Mouse (Mus musculus) heart, embryonic 10.5 days (tissue): Measurements from ENCODE around the gene Prom1. TPM values are rescaled to one million over a fixed set of nuclear protein-coding genes. Genes with fewer than 3 reads are reported as not detected.

Experiments used
- DNase-seq: peaks from one replicate; pipeline ENCODE4 v3.0.0-alpha.2; 2017; ENCODE audit warnings: low spot score
- H3K27ac ChIP-seq: fragments of 300-500 bp; sonication (generic); 2 replicates; pipeline ENCODE4 v1.5.1; 2016; ENCODE audit warnings: mild to moderate bottlenecking
- H3K27me3 ChIP-seq: fragments of 300-500 bp; sonication (generic); 2 replicates; pipeline ENCODE4 v1.6.1; 2016; ENCODE audit warnings: mild to moderate bottlenecking; ENCODE audit not compliant: poor library complexity, insufficient read depth, severe bottlenecking
- H3K36me3 ChIP-seq: fragments of 300-500 bp; sonication (generic); 2 replicates; pipeline ENCODE4 v1.6.1; 2016; ENCODE audit warnings: mild to moderate bottlenecking, moderate library complexity
- H3K4me1 ChIP-seq: fragments of 300-500 bp; sonication (generic); 2 replicates; pipeline ENCODE4 v1.6.1; 2016; ENCODE audit warnings: mild to moderate bottlenecking
- H3K4me3 ChIP-seq: fragments of 300-500 bp; sonication (generic); 2 replicates; pipeline ENCODE4 v1.5.1; 2016; ENCODE audit warnings: mild to moderate bottlenecking, moderate library complexity
- H3K9me3 ChIP-seq: fragments of 300-500 bp; sonication (generic); 2 replicates; pipeline ENCODE4 v1.6.1; 2016; ENCODE audit warnings: mild to moderate bottlenecking, moderate library complexity
- WGBS: fragments of 180-500 bp; shearing (Covaris S2); methylation state at CpG from one replicate; pipeline ENCODE4 v1.1.7; 2016; 5-methylcytosine and 5-hydroxymethylcytosine counted together
- polyA plus RNA-seq: library from polyadenylated mRNA; unstranded; fragments of >200 nt; fragmentation: Nextera tagmentation; extraction: Ambion mirVana; gene quantifications from 2 replicates; pipeline ENCODE4 v1.2.1, GENCODE M21; 2016

The Prom1 gene
- polyA plus RNA-seq, 1 experiment from 2014 or later: 32.5 TPM

DNA sequence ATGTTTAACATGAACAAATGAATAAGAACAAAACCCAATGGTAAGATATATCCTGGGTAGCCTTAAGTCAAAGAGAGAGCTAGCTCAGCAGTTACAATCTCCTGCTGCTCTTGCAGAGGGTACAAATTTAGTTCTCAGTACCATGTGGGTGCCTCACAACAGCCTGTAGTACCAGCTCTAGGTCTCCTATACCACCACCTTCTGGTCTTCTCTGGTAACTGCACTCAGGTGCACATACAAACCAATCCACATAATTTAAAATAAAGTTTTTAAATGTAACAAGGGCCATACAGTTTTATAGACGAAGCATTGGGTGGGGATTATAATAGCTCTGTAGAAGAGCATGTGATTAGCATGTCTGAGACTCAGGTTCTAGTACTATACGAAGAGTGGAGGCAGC, 2.3 kb upstream of the Prom1 start:
- Histone ChIP-seq H3K36me3 (no peaks in the 10 kb centered on the region), H3K4me1 (peaks cover 12% of the 10 kb centered on the region), H3K27ac (no peak overlapping the region), H3K9me3 (no peaks in the 10 kb centered on the region), H3K4me3 (no peak overlapping the region), H3K27me3 (peaks cover 15% of the 10 kb centered on the region; the same call in 1 of the 2 replicates)
- DNase-seq: no peak
- 81% methylated on average over 2 of the region's 2 CpGs for whole genome bisulfite sequencing

DNA sequence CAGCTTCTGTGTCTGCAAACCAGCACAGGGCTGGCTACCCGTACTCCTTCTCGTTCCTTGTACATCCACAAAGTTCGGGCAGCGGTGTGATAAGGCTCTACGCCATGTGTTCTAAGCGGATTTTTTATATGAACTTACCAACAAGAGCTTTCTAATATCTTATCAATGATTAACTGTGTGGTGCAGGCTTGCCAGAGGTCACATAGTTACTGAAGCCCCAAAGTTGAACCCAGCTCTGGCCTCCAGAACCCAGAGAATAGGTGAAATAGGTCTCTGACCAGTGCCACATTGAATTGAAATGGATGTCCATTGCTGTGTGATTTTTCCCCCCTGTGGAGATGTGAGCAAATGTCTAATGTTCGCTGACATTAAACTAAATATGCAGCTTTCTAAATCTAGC, 1.3 kb upstream of the Prom1 start:
- Histone ChIP-seq H3K9me3 (no peaks in the 10 kb centered on the region), H3K4me3 (no peak overlapping the region), H3K36me3 (no peaks in the 10 kb centered on the region), H3K27ac (no peak overlapping the region), H3K4me1 (peaks cover 12% of the 10 kb centered on the region), H3K27me3 (peaks cover 15% of the 10 kb centered on the region; the same call in 1 of the 2 replicates)
- no peak for DNase-seq
- 86% methylated on average over 7 of the region's 7 CpGs for WGBS

DNA sequence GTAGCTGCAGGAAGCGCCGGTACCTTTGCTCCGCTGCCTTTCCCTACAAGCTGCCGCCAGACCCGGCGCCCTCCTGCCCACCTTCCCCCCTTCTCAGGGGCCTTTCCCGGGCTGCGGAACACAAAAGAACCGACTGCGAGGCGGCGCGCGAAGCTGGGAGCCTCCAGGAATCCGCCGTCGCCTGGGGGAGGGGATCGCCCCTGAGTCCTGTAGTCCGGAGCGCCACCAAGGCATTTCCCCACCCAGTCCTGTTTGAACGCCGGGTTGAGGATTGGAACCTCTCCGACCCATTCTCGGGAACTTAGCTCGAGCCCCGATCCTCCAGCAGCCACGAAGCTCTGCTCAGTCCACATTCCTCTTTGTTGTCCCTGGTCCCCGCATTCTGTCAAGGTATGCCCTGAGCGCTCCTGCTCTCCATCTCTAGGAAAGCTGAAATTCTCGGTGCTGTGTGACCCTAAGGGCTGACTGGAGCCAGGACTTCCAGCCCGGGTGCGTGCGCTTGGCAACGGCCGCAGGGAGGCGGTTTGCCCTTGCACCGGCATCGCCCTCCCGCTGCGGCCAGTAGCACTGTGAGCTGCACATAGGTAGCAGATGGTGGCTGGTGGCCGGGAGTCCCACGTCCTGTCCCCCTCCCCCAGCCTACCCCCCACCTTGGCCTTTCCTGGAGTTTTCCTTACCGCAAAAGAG, 1.1 kb downstream of the Prom1 start:
- DNase-seq: peak; percentile 86
- H3K9me3 ChIP-seq: no peaks in the 10 kb centered on the region
- peaks cover 12% of the 10 kb centered on the region for H3K4me1 ChIP-seq
- peak overlapping the region; percentile 75 for H3K4me3 ChIP-seq
- H3K27me3 ChIP-seq: peaks cover 15% of the 10 kb centered on the region; the same call in 1 of the 2 replicates
- under 1% methylated on average over 43 of the region's 43 CpGs for WGBS
- peak overlapping the region; percentile 90 for H3K27ac ChIP-seq
- H3K36me3 ChIP-seq: no peaks in the 10 kb centered on the region

DNA sequence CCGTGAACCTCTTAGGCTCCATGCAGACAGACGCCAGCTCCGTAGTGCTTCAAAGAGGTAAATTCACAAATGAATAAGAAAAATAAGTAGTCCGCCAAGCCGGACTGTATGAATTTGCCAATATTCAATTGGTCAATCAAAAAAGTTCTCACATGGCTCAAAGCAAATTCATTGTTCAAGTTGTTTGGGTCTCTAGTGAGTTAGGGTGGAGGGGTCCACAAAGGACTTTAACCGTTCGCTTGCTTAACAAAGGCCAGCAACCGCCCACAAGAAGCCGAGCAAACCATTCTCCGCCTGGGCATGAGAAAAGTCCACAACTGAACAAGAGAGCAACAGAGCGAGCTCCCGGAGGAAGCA, 1.7 kb downstream of the Prom1 start:
- no peaks in the 10 kb centered on the region for H3K9me3 ChIP-seq
- DNase-seq: no peak
- H3K27me3 ChIP-seq: peaks cover 15% of the 10 kb centered on the region; the same call in 1 of the 2 replicates
- no peaks in the 10 kb centered on the region for H3K36me3 ChIP-seq
- H3K4me3 ChIP-seq: peak overlapping the region; percentile 75
- peaks cover 12% of the 10 kb centered on the region for H3K4me1 ChIP-seq
- H3K27ac ChIP-seq: peak overlapping the region; percentile 90
- WGBS: 8% methylated on average over 12 of the region's 12 CpGs

DNA sequence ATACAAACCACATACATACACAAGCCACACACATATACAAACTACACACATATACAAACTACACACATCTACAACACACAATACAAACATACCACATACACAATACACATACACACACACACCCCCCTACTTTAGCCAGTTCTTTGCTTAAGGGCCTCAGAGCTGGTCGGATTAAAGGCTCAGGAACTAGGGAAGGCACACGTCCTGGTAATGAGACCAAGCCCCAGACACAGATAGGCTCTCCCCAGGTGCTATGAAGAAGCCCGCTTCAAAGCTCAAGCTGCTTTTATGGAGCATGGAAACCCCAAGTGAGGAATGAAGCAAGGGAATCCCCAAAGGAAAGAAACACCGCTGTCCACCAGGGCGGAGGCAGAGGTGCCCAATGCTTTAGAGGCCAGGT, 4.8 kb downstream of the Prom1 start:
- Histone ChIP-seq H3K9me3 (no peaks in the 10 kb centered on the region), H3K27ac (no peak overlapping the region), H3K4me1 (peaks cover 12% of the 10 kb centered on the region), H3K27me3 (peaks cover 4% of the 10 kb centered on the region; the same call in 1 of the 2 replicates), H3K36me3 (peaks cover 21% of the 10 kb centered on the region), H3K4me3 (no peak overlapping the region)
- 76% methylated on average over 5 of the region's 5 CpGs for WGBS
- DNase-seq: no peak

DNA sequence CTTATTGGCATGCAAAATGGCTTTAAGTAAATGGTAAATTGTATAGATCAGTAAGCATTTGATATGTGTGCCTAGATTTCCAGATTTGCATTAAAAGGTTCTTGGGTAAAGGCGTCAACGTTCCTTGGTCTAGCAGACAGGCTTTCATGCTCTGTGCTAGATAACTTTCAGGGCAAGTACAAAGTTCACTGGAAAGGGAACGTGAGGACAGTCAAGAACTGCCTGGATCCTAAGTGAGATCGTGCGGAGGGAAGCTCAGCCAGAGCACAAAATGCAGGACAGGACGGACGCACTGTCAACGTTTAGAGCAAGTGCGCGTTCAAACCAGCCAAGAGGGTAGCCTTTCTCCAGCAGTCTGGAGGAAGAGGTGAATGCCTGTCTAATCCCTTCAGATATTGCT, 5.7 kb downstream of the Prom1 start:
- Histone ChIP-seq H3K27me3 (no peaks in the 10 kb centered on the region; the same call in 1 of the 2 replicates), H3K36me3 (peaks cover 30% of the 10 kb centered on the region), H3K9me3 (no peaks in the 10 kb centered on the region), H3K27ac (no peak overlapping the region), H3K4me1 (0 out of 2 replicates have a peak, but pooled peaks cover 4% of the 10 kb centered on the region), H3K4me3 (no peak overlapping the region)
- WGBS: 88% methylated on average over 10 of the region's 10 CpGs
- no peak for DNase-seq

DNA sequence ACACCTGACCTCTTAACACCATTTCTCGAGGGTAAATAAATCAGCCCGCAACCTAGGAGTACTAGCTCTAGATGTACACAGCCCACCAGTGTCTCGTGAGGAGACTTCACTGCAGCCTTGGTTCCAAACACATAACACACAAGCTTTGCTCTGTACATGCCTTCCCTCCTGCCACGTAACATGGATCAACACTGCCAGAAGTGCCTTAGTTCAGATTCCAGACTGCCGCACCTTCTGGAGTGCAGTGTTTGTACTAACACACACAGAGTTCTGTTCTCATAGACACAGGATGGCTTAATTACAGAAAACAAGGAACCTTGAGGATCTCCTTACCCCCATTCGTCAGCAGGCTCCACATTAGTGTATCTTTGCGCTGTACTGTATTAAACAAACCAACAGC, 6.1 kb downstream of the Prom1 start:
- H3K9me3 ChIP-seq: no peaks in the 10 kb centered on the region
- peaks cover 32% of the 10 kb centered on the region for H3K36me3 ChIP-seq
- 87% methylated on average over 7 of the region's 7 CpGs for WGBS
- H3K4me3 ChIP-seq: no peak overlapping the region
- H3K4me1 ChIP-seq: no peaks in the 10 kb centered on the region
- DNase-seq: no peak
- no peaks in the 10 kb centered on the region; the same call in 1 of the 2 replicates for H3K27me3 ChIP-seq
- no peak overlapping the region for H3K27ac ChIP-seq

DNA sequence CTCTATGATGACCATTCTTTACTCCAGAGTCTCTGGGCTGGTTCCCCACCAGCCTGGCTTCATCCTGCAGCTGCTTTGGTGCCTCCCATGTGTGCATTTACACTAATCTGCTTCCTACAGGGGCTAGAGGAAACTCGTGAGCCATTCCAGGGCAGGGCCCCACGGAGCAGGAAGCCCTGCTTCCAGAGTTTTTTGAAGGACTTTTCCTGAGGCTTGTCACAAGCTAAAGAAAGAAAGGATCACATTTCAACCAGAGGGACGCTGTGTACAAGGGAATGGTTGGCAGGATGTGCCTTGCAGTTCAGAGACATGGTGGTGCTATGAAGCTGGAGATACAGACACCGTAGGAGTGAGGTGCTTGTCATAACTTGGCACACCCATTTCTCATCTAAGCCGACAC, 14.8 kb downstream of the Prom1 start:
- H3K4me1 ChIP-seq: peaks cover 13% of the 10 kb centered on the region
- no peaks in the 10 kb centered on the region for H3K27me3 ChIP-seq
- H3K36me3 ChIP-seq: peaks cover 18% of the 10 kb centered on the region
- no peak for DNase-seq
- peak overlapping the region; percentile 54 for H3K27ac ChIP-seq
- no peaks in the 10 kb centered on the region for H3K9me3 ChIP-seq
- 28% methylated on average over 5 of the region's 5 CpGs for WGBS
- H3K4me3 ChIP-seq: no peak overlapping the region

DNA sequence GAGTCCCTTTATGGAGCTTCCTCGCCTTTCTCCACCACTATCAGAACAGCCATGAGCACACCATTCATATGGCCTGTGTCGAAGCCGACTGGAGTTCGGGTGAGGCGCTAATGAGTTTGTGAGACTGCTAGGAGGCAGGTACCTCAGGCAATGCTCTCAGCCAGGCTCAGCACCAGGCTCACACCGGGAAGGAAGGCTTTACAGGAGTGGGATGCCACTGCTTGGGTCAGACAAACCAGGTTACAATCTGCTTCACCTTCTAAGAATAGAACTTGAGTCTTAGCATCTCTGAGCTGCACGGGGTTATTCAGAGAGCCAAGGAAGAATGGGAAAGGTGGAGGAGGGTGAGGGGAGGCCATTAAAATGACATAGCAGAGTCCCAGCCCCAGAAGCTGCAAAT, 16.0 kb downstream of the Prom1 start:
- peaks cover 6% of the 10 kb centered on the region; the same call in 1 of the 2 replicates for H3K36me3 ChIP-seq
- H3K9me3 ChIP-seq: no peaks in the 10 kb centered on the region

DNA sequence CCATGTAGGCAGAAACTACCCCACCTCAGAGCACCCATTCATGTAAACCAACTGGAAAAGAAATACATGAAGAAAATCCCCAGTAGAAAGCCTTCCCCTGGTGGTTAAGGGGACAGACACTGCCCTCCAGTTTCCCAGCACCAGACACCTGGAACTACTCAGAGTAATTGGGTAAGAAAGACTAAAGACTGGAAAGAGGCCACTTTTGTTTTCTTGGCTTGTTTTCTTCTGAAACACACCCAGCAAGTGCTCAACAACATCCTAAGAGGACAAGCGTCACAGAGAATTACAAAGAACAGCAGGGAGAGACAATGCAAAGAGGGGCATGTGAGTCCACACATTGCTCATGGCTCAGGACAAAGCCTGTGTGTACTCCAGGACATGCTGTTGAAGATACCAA, 20.7 kb downstream of the Prom1 start:
- H3K4me1 ChIP-seq: 0 out of 2 replicates have a peak, but pooled peaks cover 2% of the 10 kb centered on the region

More for the DNA sequence above, 16.0 kb downstream of the Prom1 start:
- H3K27me3 ChIP-seq: no peaks in the 10 kb centered on the region
- H3K27ac ChIP-seq: no peak overlapping the region
- H3K4me1 ChIP-seq: peaks cover 13% of the 10 kb centered on the region
- no peak for DNase-seq
- WGBS: 74% methylated on average over 7 of the region's 7 CpGs
- H3K4me3 ChIP-seq: no peak overlapping the region

DNA sequence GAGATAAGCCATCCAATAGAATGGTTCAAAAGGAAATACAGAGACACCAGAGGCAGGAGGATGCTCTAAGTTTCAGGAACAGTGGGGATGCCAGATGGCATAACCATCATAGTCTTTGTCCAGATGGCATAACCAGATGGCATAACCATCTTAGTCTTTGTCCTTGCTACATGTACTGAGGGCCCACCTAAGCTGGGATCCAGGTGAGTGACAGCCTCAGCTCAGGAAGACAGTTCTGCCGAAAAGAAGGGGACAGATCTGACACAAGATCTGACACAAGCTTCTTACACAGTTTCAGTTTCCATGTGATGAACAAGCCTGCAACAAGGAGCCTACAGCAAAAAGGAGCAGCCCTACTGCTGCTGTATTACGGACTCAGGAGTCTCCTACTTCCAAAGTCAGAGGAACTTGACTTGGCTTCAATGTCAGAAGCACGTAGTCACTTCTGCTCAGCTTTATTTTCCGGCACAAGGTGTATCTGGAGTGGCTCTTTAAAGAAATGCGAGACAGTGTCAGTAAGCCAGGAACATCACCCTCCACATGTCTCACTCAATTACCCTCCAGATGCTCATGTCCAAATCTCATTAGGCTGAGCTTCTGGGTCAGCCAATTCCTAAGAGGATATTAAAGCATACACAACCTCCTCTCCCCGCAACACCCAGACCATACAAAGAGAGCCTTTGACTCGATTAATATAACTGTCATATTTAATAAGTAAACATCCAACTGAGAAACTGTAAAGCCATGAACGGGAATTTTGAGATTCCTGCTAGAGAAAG, 21.4 kb downstream of the Prom1 start:
- H3K36me3 ChIP-seq: peaks cover 6% of the 10 kb centered on the region; the same call in 1 of the 2 replicates
- DNase-seq: no peak
- WGBS: 83% methylated on average over 8 of the region's 8 CpGs

More for the DNA sequence above, 20.7 kb downstream of the Prom1 start:
- WGBS: 73% methylated on average over 1 of the region's 1 CpGs
- H3K36me3 ChIP-seq: peaks cover 6% of the 10 kb centered on the region; the same call in 1 of the 2 replicates
- H3K9me3 ChIP-seq: no peaks in the 10 kb centered on the region
- no peaks in the 10 kb centered on the region for H3K27me3 ChIP-seq
- H3K27ac ChIP-seq: no peak overlapping the region
- no peak for DNase-seq
- no peak overlapping the region for H3K4me3 ChIP-seq

DNA sequence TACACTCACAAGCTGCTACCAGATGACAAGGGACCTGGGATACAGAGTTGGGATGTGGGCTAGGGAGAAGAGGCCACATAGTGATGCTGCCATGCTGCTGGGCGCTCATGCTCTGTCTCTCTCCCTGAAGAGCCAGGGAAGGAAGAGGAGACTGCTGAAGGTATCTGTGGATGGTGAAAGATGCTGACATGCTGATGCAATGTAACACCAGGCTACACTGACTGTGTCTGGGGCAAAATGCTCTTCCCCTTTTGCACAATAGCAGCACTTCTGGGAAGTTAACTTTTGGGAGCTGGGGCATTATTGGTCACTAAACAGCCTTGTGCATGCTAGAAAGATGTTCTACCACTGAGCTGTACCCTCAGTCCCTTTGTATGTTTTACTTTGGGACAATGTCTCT, 26.4 kb downstream of the Prom1 start:
- DNase-seq: no peak
- Histone ChIP-seq H3K4me1 (peaks cover 8% of the 10 kb centered on the region; the same call in 1 of the 2 replicates), H3K36me3 (no peaks in the 10 kb centered on the region), H3K27me3 (no peaks in the 10 kb centered on the region), H3K9me3 (no peaks in the 10 kb centered on the region), H3K27ac (no peak overlapping the region), H3K4me3 (no peak overlapping the region)
- WGBS: 86% methylated on average over 1 of the region's 1 CpGs

More for the DNA sequence above, 21.4 kb downstream of the Prom1 start:
- H3K9me3 ChIP-seq: no peaks in the 10 kb centered on the region
- no peak overlapping the region for H3K27ac ChIP-seq
- H3K4me1 ChIP-seq: peaks cover 2% of the 10 kb centered on the region; the same call in 1 of the 2 replicates
- H3K27me3 ChIP-seq: no peaks in the 10 kb centered on the region
- no peak overlapping the region for H3K4me3 ChIP-seq

DNA sequence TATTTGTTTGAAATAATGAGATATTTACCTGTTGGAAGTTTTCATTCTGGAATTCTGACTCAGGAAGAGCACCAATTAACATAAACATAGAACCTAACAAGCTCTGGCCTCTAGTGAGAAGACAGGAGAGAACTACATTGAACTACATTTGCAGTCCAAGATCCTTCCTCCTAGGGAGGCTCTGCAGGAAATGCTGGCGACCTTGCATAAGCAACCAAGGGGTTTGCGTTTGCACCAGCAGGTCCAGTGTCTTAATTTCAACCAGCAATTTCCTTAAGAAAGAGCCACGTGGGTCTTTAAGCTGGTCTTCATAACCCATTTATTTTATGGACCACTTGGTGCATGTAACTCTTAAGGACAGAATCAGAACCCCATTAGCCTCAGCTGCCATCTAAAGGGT, 28.2 kb downstream of the Prom1 start:
- Histone ChIP-seq H3K27ac (no peak overlapping the region), H3K4me1 (peaks cover 8% of the 10 kb centered on the region; the same call in 1 of the 2 replicates), H3K36me3 (no peaks in the 10 kb centered on the region), H3K9me3 (no peaks in the 10 kb centered on the region), H3K27me3 (no peaks in the 10 kb centered on the region), H3K4me3 (no peak overlapping the region)
- DNase-seq: no peak
- WGBS: 86% methylated on average over 3 of the region's 3 CpGs
